Mouse (Mus musculus): ENCODE data around the gene Cort. TPM values are rescaled to one million over a fixed set of nuclear protein-coding genes. Genes with fewer than 3 reads are reported as not detected.

Gene Cort
- polyA plus RNA-seq (2017; shearing (Covaris generic)): not detected

DNA sequence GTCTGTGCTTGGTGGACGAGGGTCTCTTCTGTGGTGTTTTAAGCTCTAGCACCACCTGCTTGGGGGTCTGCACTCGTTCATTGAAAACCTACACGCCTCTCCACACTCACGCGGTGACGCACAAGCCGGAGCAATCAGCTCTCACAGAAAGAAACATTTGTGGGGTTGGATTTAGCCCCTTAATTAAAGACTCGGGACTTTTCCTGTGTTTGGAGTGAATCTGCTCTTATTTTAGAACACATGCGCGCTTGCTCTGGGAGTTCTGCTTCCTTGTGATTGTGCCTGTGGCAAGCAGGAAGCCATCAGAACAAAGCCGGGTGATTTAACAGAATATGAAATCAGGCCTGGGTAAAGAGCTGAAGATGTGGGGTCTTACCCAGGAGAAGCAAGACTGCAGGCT, at the start of gene Cort:
Gene Cort, minus strand, starts transcription at position 101 of the 400 bp plus-strand sequence.

GRCm38 (mm10) chr4:149166215-149166946, 39.8 kb upstream of the Cort start, which contains the start of gene Pgd:
Gene Pgd (minus strand): TSS chr4:149166771.

GRCm38 (mm10) chr4:149136982-149137770, 10.6 kb upstream of the Cort start, which contains the start of gene Cenps:
Gene Cenps (minus strand): TSS chr4:149137629.

DNA sequence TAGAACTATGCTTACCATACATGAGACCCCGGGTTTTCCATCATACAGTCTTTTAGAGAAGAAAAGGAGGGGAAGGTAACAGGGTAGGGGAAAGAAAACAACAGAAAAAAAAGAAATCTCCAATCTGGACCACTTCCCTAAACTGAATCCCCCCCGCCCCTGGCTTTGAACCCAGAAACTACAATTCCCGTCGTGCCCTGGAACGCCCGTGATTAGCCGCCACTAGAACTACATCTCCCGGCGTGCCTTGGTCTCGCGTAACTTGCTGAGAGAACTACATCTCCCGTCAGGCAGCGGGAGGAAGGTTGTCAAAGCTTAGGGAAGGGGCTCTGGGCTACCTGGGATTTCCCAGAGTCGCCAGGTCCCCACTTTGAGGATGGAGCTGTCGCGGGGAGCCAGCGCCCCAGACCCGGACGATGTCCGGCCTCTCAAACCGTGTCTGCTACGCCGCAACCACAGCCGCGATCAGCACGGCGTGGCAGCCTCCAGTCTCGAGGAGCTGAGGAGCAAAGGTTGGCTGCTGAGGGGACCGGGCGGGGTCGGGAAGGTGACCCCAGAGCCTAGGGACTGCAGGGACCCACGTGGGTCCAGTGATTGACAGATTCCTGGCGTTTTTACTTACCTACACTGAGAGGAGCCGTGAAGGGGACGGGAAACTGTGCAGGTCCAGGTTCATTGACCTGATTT, 22.5 kb downstream of the Cort start, which contains the start of gene Dffa:
Gene Dffa, plus strand, starts transcription at position 272 of the 687 bp plus-strand sequence.

DNA sequence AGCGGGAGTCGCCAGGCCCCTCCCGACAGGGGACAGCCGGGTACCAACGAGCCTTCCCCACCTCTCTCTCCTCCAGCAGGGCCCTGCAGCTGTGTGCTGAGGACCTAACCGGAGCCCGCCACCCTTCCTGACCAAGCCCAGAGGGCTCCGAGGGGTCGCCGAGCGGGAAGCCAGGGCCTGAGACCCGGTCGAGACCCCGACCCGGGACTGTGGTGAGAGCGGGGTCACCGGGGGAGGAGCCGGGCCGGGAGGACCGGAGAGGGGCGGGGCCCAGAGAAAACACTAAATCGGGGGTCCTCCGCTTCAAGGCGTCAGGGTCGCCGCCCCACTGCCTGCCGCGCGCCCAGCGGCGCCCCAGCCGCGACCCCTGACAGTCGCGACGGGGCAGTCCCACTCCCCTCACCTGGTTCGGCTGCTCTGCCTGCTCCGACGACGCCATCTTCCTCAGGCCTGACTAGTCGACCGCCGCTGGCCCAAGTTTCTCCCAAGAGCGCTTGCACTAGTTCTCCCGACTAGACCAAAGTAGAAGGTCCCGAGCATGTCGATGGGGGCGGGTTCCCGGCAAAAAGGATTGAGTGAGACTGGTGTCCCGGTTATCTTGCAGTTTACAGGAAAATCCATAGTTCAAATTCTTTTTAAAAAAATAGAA, 27.1 kb downstream of the Cort start, which contains the start of gene Pex14:
Gene Pex14, minus strand, starts transcription at position 508 of the 649 bp plus-strand sequence.

Other genes starting within 250 kb of the Cort start
- 35.6 TPM for gene Pex14, start 26.9 kb downstream of the Cort start, polyA plus RNA-seq (2017; shearing (Covaris generic))
- 39.8 TPM for gene Dffa, start 22.6 kb downstream of the Cort start, polyA plus RNA-seq (2017; shearing (Covaris generic))
- 3.3 TPM for gene Cenps, start 10.9 kb upstream of the Cort start, polyA plus RNA-seq (2017; shearing (Covaris generic))
- 68.5 TPM for gene Pgd, start 40.0 kb upstream of the Cort start, polyA plus RNA-seq (2017; shearing (Covaris generic))
- gene Kif1b, start 180.9 kb upstream of the Cort start, polyA plus RNA-seq (2017; shearing (Covaris generic)): 34.9 TPM